Mouse (Mus musculus) spleen, adult 2 months (tissue): ENCODE results near the gene Orc2.

Experiments
- CTCF ChIP-seq: fragments of 200-500 bp; IDR thresholded peaks from 2 replicates; pipeline ENCODE4 v1.5.1; 2011; ENCODE audit warnings: mild to moderate bottlenecking, inconsistent platforms; ENCODE audit not compliant: insufficient read depth, insufficient read length, insufficient replicate concordance; ENCODE audit errors: extremely low read depth
- POLR2A ChIP-seq: fragments of 200-500 bp; IDR thresholded peaks from 2 replicates; pipeline ENCODE4 v1.6.1; 2011; ENCODE audit warnings: low read depth, low read length, inconsistent platforms

- TF ChIP-seq CTCF (no peak), POLR2A (no peak)
Observed at GRCm38 (mm10) chr1:58497678-58498077, 7.2 kb downstream of the Orc2 start.
